Mouse (Mus musculus) liver, adult 2 months (tissue): ENCODE measurements around the gene Syngr2.

Experiments
- CTCF ChIP-seq: fragments of 200-500 bp; IDR thresholded peaks from 2 replicates; pipeline ENCODE4 v1.5.1; 2011; ENCODE audit warnings: low read depth, low read length, control low read depth
- POLR2A ChIP-seq: fragments of 200-500 bp; IDR thresholded peaks from 2 replicates; pipeline ENCODE4 v1.6.1; 2011; ENCODE audit warnings: low read length, control low read depth; ENCODE audit not compliant: insufficient read depth; ENCODE audit errors: extremely low read depth

- no peak for TF ChIP-seq CTCF
- TF ChIP-seq POLR2A: no peak
These were observed 45.9 kb downstream of the Syngr2 start for GRCm38 (mm10) chr11:117855360-117855759.
